Mouse (Mus musculus) A20 (cell line): Measurements from ENCODE around the gene Pak2.

ENCODE experiments used
- DNase-seq: peaks from one replicate; pipeline ENCODE4 v3.0.0-alpha.2; 2011; ENCODE audit warnings: low read depth, low spot score

The Pak2 gene

GRCm38 (mm10) chr16:32002509-32003477 lies 76.3 kb downstream of the Pak2 start, which contains the start of gene Senp5:
Gene Senp5, minus strand, starts transcription at chr16:32003287.
- peak; percentile 93 for DNase-seq

DNA sequence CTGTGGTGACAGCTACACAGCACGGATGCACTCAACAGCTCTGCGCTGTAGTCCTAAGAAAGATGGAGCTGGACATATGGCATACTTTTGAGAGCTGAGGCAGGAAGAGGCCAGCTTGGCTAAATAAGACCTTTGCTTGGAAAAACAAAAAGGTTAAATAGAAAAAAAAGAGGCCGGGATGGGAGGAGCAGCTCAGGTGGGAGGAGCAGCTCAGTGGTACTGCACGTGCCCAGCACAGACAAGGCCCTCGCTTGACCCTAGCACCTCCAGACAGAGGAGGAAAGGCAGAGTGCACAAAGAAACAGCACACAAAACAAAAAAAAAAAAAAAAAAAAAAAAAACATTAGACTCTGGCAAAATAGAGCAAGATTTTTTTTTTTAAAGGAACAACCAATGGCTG lies 82.8 kb downstream of the Pak2 start:
- DNase-seq = no peak

DNA sequence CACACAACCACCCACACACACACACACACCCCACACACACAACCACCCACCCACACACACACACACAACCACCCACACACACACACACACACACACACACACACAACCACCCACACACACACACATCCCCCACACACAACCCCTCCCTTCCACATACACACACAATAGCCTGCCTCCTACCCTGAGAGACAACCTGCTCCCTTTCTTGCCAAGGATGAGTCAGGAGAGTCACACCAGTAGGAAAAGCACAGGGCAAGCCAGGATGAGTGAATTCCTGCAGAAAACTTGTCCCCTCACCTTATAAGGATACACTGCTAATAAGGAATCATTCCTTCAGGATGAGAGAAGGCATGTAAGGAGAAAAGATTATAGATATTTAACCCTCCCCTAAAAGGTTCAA lies 85.2 kb downstream of the Pak2 start:
- no peak for DNase-seq

GRCm38 (mm10) chr16:31993195-31993594 lies 85.9 kb downstream of the Pak2 start:
- no peak for DNase-seq

- DNase-seq = peak; percentile 35
Measured at GRCm38 (mm10) chr16:31992039-31992438, 87.1 kb downstream of the Pak2 start.

- no peak for DNase-seq
Measured at GRCm38 (mm10) chr16:31980946-31981345, 98.2 kb downstream of the Pak2 start.

DNA sequence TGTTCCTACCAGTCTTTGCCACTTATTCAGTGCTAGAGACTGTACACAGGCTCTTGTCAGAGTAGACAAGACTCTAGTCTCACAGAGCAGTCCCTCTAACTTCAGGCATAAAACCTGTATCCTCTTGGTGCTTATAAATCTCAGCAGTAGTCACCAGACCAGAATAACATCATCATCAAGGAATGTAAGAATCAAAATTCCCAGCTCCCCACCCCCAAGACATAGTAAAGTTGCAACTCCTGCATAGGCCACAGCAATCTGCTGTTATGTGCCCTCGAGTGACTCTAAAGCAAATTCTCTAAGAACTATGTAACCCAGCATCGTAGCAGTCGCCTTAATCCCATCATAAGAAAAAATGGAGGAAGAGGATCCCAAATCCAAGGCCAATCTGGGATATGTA lies 99.6 kb downstream of the Pak2 start:
- no peak for DNase-seq

- no peak for DNase-seq
Measured at GRCm38 (mm10) chr16:31975258-31975657, 103.9 kb downstream of the Pak2 start.
